Comparison of ENCODE assay signal across 8 mouse cellular contexts in the genomic region with DNA sequence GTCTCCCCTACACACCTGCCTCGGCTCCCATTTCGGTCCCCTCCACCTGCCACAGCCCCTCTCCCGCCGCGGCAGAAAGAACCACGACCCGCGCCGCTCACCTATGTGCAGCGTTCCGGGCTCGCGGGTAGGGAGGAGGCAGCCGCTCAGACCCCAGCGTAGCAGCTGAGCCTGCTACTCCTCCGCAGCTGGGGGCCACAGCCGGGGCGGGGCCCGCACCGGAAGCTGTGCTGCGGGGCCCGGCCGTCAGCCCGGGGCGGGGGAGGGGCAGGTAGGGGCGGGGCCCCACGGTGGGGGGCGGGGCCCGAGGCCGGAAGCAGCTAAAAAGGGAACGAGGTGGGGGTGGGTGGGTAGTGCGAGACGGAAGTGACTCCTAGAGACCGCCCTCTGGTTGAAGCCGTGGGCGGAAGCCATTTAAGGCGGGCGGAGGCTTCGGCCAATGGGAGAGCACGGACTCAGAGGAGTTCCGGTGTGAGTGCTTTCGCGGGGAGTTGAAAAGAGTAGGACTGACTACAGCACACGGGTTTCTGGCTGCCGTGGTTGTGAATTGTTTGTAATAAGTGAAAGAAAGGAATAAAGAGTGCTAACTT. TPM values are rescaled to one million over a fixed set of nuclear protein-coding genes. Genes with fewer than 3 reads are reported as not detected.
DNase-seq lines count a peak whose midpoint lies in the region; ATAC-seq and TF ChIP-seq lines count a peak whose summit lies in the region.

Gene Arid3b (minus strand): TSS at position 213 of the 590 bp plus-strand sequence.

- peak; percentile 100 for ATAC-seq in forebrain, embryonic 14.5 days
- ATAC-seq in neutrophil, adult 5-6 weeks (ENCODE audit: extremely low read depth, insufficient number of reproducible peaks, low FRiP score, poor library complexity, severe bottlenecking), result peak; percentile 98

- DNase-seq in ES-CJ7 (ENCODE audit: low read depth, low spot score), result peak; percentile 97
- DNase-seq in cerebellum, adult 11 months, result peak; percentile 85
- peak; percentile 99 for DNase-seq in forebrain, embryonic 14.5 days (ENCODE audit: low spot score)
- peak; percentile 86 for DNase-seq in heart, postnatal 25 days (ENCODE audit: low spot score)
- peak; percentile 88 to 95 for DNase-seq in layer of hippocampus, adult 18-20 months (ENCODE audit: low spot score in 2 of 2)
- DNase-seq in lung, adult 2 months, result peak; percentile 89
- DNase-seq in thymus, adult 18-20 months, result peak; percentile 93 to 94

- H3K4me2 ChIP-seq in forebrain, embryonic 14.5 days (ENCODE audit: low read length), result peak within 1 kb of the TSS; percentile 70

- TF ChIP-seq POLR2A in lung, adult 2 months (IDR thresholded peaks at IDR 0.05; ENCODE audit: borderline replicate concordance, extremely low read depth, low read depth, low read length), result peak; percentile 70

- H3K9me3 ChIP-seq in forebrain, embryonic 14.5 days (replicated peaks; ENCODE audit: control insufficient read depth, low read length), result no peaks in the 10 kb centered on the region

- 0 out of 2 replicates have a peak within 1 kb of the TSS, but pooled peaks have one; percentile 22 for H3K27ac ChIP-seq in forebrain, embryonic 14.5 days (ENCODE audit: low read depth, low read length)

- under 1% methylated on average over 41 of the region's 45 CpGs for WGBS in forebrain, embryonic 14.5 days
- under 1% methylated on average over 45 of the region's 45 CpGs for WGBS in lung, adult 2 months

- no peaks in the 10 kb centered on the region for H3K27me3 ChIP-seq in forebrain, embryonic 14.5 days (replicated peaks; ENCODE audit: control insufficient read depth, insufficient read depth, low read length)

- TF ChIP-seq CTCF in lung, adult 2 months (IDR thresholded peaks at IDR 0.05; ENCODE audit: insufficient read depth, low read length), result no peak

- peaks cover 25% of the 10 kb centered on the region for H3K4me1 ChIP-seq in forebrain, embryonic 14.5 days (ENCODE audit: control insufficient read depth, insufficient read depth, low read length)
- H3K4me1 ChIP-seq in lung, adult 2 months (ENCODE audit: control insufficient read depth, insufficient read depth, low read length), result peaks cover 5% of the 10 kb centered on the region

- H3K9ac ChIP-seq in forebrain, embryonic 14.5 days (ENCODE audit: low read length), result peak within 1 kb of the TSS; percentile 73

- intact Hi-C loops in heart, postnatal 25 days (cut with DNase I), result no loop called here

- peaks cover 7% of the 10 kb centered on the region for H3K36me3 ChIP-seq in forebrain, embryonic 14.5 days (ENCODE audit: control insufficient read depth, insufficient read depth, low read length)

- H3K4me3 ChIP-seq in forebrain, embryonic 14.5 days (ENCODE audit: low read depth, low read length), result peak within 1 kb of the TSS; percentile 63
- peak within 1 kb of the TSS; percentile 79 for H3K4me3 ChIP-seq in lung, adult 2 months (replicated peaks; ENCODE audit: extremely low read depth, low read depth, low read length)

RNA-seq across cellular contexts. Expression of gene Arid3b, which starts in this region (rescaled TPM):
- polyA plus RNA-seq in forebrain, embryonic 14.5 days (2014; fragmentation: Nextera tagmentation; extraction: Ambion mirVana), result 7.0 and 9.8 TPM in 2 replicates
- total RNA-seq in heart, postnatal 25 days (2021), result 1 to 10 TPM; 2.9 to 5.7 TPM
- 1 to 10 TPM; 6.7 to 7.4 TPM for total RNA-seq in layer of hippocampus, adult 18-20 months (2021)
- polyA plus RNA-seq in lung, adult 2 months (2012; rRNA removed), result 16.4 and 16.6 TPM in 2 replicates
- total RNA-seq in neutrophil, adult 5-6 weeks (2017), result 47.4 and 51.3 TPM in 2 replicates

Comparison
In these comparisons a context has a peak if more than half of its experiments do, and no peak if none do; other contexts are left out.
1. Peak in every context shown above with its lines: DNase-seq, ATAC-seq, H3K4me3 ChIP-seq and H3K27ac ChIP-seq.